Comparison of ENCODE assay signal across 10 mouse cellular contexts in the genomic region with DNA sequence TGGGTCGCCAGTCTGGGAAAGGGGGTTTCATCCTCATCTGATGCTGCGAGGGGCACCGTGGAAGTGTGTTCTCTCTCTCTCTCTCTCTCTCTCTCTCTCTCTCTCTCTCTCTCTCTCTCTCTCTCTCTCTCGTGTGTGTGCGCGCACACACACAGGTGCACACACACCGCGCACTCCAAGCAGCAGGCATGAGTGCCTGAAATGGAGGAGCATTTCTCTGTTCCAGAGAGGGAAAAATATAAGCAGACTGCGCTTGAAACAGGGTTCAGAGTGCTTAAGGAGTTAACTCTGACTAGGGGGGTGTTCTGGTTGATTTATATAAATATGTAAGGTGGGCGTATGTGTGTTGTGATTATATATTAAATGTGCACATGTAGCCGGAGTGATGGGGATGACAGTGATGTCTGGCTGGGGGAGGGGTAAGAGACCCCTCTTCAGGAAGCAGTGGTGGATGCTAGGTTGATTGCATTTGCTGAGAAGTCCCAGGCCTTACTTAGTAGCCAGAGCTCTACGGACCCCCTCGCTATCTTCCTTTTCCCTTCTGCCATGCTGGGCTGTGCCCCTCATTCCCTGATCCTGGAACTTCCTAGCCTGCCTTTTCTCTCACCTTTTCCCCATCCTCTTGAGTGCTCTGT. TPM values are rescaled to one million over a fixed set of nuclear protein-coding genes. Genes with fewer than 3 reads are reported as not detected.
DNase-seq lines count a peak whose midpoint lies in the region; ATAC-seq and TF ChIP-seq lines count a peak whose summit lies in the region.
"Had no signal": no experiment of that assay in that cellular context is flagged by ENCODE, and none has a peak within 500 bp of the region (broad histone marks: within the 10 kb centered on the region; RNA-seq: fewer than 3 reads in every experiment).

No protein-coding gene starts in this region.

- peak overlapping the region; percentile 48 for H3K4me2 ChIP-seq in limb, embryonic 12.5 days
- peak overlapping the region; percentile 49 for H3K4me2 ChIP-seq in forebrain, embryonic 12.5 days
- peak overlapping the region; percentile 61 for H3K4me2 ChIP-seq in hindbrain, postnatal 0 days (ENCODE audit: low read depth, low read length)
- H3K4me2 ChIP-seq in neural tube, embryonic 15.5 days: peak overlapping the region; percentile 64

- 35% methylated on average over 10 of the region's 13 CpGs for WGBS in limb, embryonic 12.5 days
- WGBS in limb, embryonic 10.5 days: 42% methylated on average over 13 of the region's 13 CpGs
- WGBS in forebrain, embryonic 12.5 days: 24% methylated on average over 13 of the region's 13 CpGs
- WGBS in hindbrain, postnatal 0 days: 19% methylated on average over 13 of the region's 13 CpGs
- WGBS in neural tube, embryonic 15.5 days: 30% methylated on average over 13 of the region's 13 CpGs

- no peak for ATAC-seq in limb, embryonic 12.5 days (ENCODE audit: insufficient number of reproducible peaks, insufficient read depth, low FRiP score, low TSS enrichment, low read depth)
- no peak for ATAC-seq in forebrain, embryonic 12.5 days (ENCODE audit: low FRiP score)
- ATAC-seq in hindbrain, postnatal 0 days: 0 out of 2 replicates have a peak, but pooled peaks have one; percentile 25
- ATAC-seq in neural tube, embryonic 15.5 days (ENCODE audit: low FRiP score): 0 out of 2 replicates have a peak, but pooled peaks have one; percentile 30

- H3K4me3 ChIP-seq in limb, embryonic 12.5 days (replicated peaks): 0 out of 2 replicates have a peak overlapping the region, but pooled peaks have one; percentile 16
- no peak overlapping the region for H3K4me3 ChIP-seq in limb, embryonic 10.5 days
- H3K4me3 ChIP-seq in forebrain, embryonic 12.5 days (replicated peaks): peak overlapping the region; percentile 36
- peak overlapping the region; percentile 47 for H3K4me3 ChIP-seq in hindbrain, postnatal 0 days (ENCODE audit: low read length)
- H3K4me3 ChIP-seq in neural tube, embryonic 15.5 days (replicated peaks): peak overlapping the region; percentile 47

- no peaks in the 10 kb centered on the region for H3K36me3 ChIP-seq in limb, embryonic 12.5 days
- no peaks in the 10 kb centered on the region for H3K36me3 ChIP-seq in limb, embryonic 10.5 days
- H3K36me3 ChIP-seq in forebrain, embryonic 12.5 days (replicated peaks): no peaks in the 10 kb centered on the region
- H3K36me3 ChIP-seq in hindbrain, postnatal 0 days (ENCODE audit: insufficient read depth, low read length): no peaks in the 10 kb centered on the region
- H3K36me3 ChIP-seq in neural tube, embryonic 15.5 days: no peaks in the 10 kb centered on the region

- H3K9me3 ChIP-seq in limb, embryonic 12.5 days: no peaks in the 10 kb centered on the region
- no peaks in the 10 kb centered on the region for H3K9me3 ChIP-seq in limb, embryonic 10.5 days (replicated peaks)
- no peaks in the 10 kb centered on the region for H3K9me3 ChIP-seq in forebrain, embryonic 12.5 days
- no peaks in the 10 kb centered on the region for H3K9me3 ChIP-seq in hindbrain, postnatal 0 days (ENCODE audit: low read length)
- H3K9me3 ChIP-seq in neural tube, embryonic 15.5 days (replicated peaks): no peaks in the 10 kb centered on the region

- peaks cover 9% of the 10 kb centered on the region; the same call in 1 of the 2 replicates for H3K4me1 ChIP-seq in limb, embryonic 12.5 days (replicated peaks)
- H3K4me1 ChIP-seq in limb, embryonic 10.5 days: peaks cover 27% of the 10 kb centered on the region
- H3K4me1 ChIP-seq in forebrain, embryonic 12.5 days: peaks cover 19% of the 10 kb centered on the region
- no peaks in the 10 kb centered on the region for H3K4me1 ChIP-seq in hindbrain, postnatal 0 days (ENCODE audit: insufficient read depth, low read length)
- peaks cover 35% of the 10 kb centered on the region for H3K4me1 ChIP-seq in neural tube, embryonic 15.5 days

- H3K9ac ChIP-seq in limb, embryonic 12.5 days (replicated peaks): no peak overlapping the region
- peak overlapping the region; percentile 48; the same call in 1 of the 2 replicates for H3K9ac ChIP-seq in forebrain, embryonic 12.5 days
- peak overlapping the region; percentile 55 for H3K9ac ChIP-seq in hindbrain, postnatal 0 days (replicated peaks; ENCODE audit: low read length)
- H3K9ac ChIP-seq in neural tube, embryonic 15.5 days (replicated peaks): peak overlapping the region; percentile 63

- H3K27me3 ChIP-seq in limb, embryonic 12.5 days: peaks cover 37% of the 10 kb centered on the region
- peaks cover 45% of the 10 kb centered on the region for H3K27me3 ChIP-seq in limb, embryonic 10.5 days (ENCODE audit: low read depth, poor library complexity, severe bottlenecking)
- H3K27me3 ChIP-seq in forebrain, embryonic 12.5 days: peaks cover 29% of the 10 kb centered on the region
- H3K27me3 ChIP-seq in hindbrain, postnatal 0 days (ENCODE audit: insufficient read depth, low read length): no peaks in the 10 kb centered on the region
- no peaks in the 10 kb centered on the region for H3K27me3 ChIP-seq in neural tube, embryonic 15.5 days (replicated peaks)

- TF ChIP-seq CTCF in hindbrain, postnatal 0 days (IDR thresholded peaks at IDR 0.05; ENCODE audit: low read depth): no peak

- no peak for DNase-seq in limb, embryonic 10.5 days (ENCODE audit: low spot score)
- peak; percentile 30 for DNase-seq in hindbrain, postnatal 0 days (ENCODE audit: low spot score)
- no peak for DNase-seq in thymus, postnatal 25 days
- no peak for DNase-seq in urinary bladder, postnatal 14 days (ENCODE audit: low spot score)
- DNase-seq: adrenal gland, postnatal 36 days had no signal

- no peak overlapping the region for H3K27ac ChIP-seq in limb, embryonic 12.5 days
- no peak overlapping the region for H3K27ac ChIP-seq in limb, embryonic 10.5 days
- no peak overlapping the region for H3K27ac ChIP-seq in forebrain, embryonic 12.5 days
- H3K27ac ChIP-seq in hindbrain, postnatal 0 days: peak overlapping the region; percentile 64; the same call in 1 of the 2 replicates
- H3K27ac ChIP-seq in neural tube, embryonic 15.5 days (replicated peaks): peak overlapping the region; percentile 86

RNA-seq across cellular contexts. Expression of a gene that starts 1.2 kb away (rescaled TPM):
- 0.78 and 1.2 TPM in 2 replicates for polyA plus RNA-seq in limb, embryonic 12.5 days (2016; fragmentation: Nextera tagmentation; extraction: Ambion mirVana)
- polyA plus RNA-seq in limb, embryonic 10.5 days (2016; fragmentation: Nextera tagmentation; extraction: Ambion mirVana): 0.23 and 0.48 TPM in 2 replicates
- polyA plus RNA-seq in forebrain, embryonic 12.5 days (2016; fragmentation: Nextera tagmentation; extraction: Ambion mirVana): 9.6 and 9.7 TPM in 2 replicates
- 53.0 and 58.2 TPM in 2 replicates for total RNA-seq in hindbrain, postnatal 0 days (2014; rRNA removed)
- polyA plus RNA-seq in hindbrain, postnatal 0 days (2015; fragmentation: Nextera tagmentation; extraction: Ambion mirVana): 45.5 and 47.1 TPM in 2 replicates
- 50.6 and 59.6 TPM in 2 replicates for polyA plus RNA-seq in neural tube, embryonic 15.5 days (2015; fragmentation: Nextera tagmentation; extraction: Ambion mirVana)
- total RNA-seq: hematopoietic stem cell, adult 5-6 weeks; MEL had no signal

Comparison
In these comparisons a context has a peak if more than half of its experiments do, and no peak if none do; other contexts are left out.
1. ATAC-seq: peak in hindbrain, postnatal 0 days (single experiment) and neural tube, embryonic 15.5 days (single experiment); none in limb, embryonic 12.5 days (single experiment) and forebrain, embryonic 12.5 days (single experiment).
2. H3K27ac ChIP-seq: peak in hindbrain, postnatal 0 days (single experiment) and neural tube, embryonic 15.5 days (single experiment); none in limb, embryonic 12.5 days (single experiment), limb, embryonic 10.5 days (single experiment) and forebrain, embryonic 12.5 days (single experiment).
3. Peak in every context shown above with its lines, with median percentiles within 50 percentile points of each other: H3K4me2 ChIP-seq.